Mouse (Mus musculus): ENCODE data around the gene Ubap2.

DNA sequence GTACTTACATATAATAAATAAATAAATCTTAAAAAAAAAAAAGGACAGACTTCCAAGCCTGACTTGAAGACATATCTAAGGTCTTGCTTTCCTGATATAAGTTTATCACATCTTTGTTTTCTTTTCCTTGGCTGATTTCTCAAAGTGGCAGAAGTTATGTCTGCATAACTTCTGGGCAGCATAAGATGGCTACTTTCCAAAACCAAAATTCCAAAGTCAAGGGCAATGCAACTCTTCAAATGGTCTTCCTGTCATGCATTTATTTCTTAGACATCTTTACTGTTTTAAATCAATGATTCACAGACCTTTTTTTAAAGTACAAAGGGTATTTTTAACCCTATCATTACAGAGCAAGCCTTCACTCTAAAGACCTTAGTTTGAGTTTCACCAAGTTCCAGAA, 14.3 kb downstream of the Ubap2 start:
- no peak for TF ChIP-seq POLR2A (IDR thresholded peaks at IDR 0.05; ENCODE audit: low read depth, low read length)
- no peak for TF ChIP-seq CTCF (conservative IDR thresholded peaks at IDR 0.05; ENCODE audit: insufficient read depth, insufficient read length, low read depth, low read length)

Measured in kidney, adult 2 months (tissue).